Mouse (Mus musculus) forebrain, postnatal 0 days (tissue): ENCODE data around the gene Ptpn7. TPM values are rescaled to one million over a fixed set of nuclear protein-coding genes. Genes with fewer than 3 reads are reported as not detected.

ENCODE experiments used
- ATAC-seq: fragments of 200-750 bp; cut with Nextera tagmentation; 2 replicates; pipeline ENCODE4 v1.8.0; 2017; ENCODE audit warnings: mild to moderate bottlenecking, moderate library complexity
- DNase-seq: peaks from one replicate; pipeline ENCODE4 v3.0.0-alpha.2; 2015
- H3K27ac ChIP-seq: fragments of 300-500 bp; sonication (generic); 2 replicates; pipeline ENCODE4 v1.5.1; 2014; ENCODE audit warnings: low read depth, mild to moderate bottlenecking, antibody characterized with exemption, low read length, moderate library complexity, mixed read lengths
- H3K27me3 ChIP-seq: fragments of 300-500 bp; sonication (generic); 2 replicates; pipeline ENCODE4 v1.6.1; 2014; ENCODE audit warnings: mild to moderate bottlenecking, low read length, mixed read lengths; ENCODE audit not compliant: insufficient read depth
- H3K36me3 ChIP-seq: fragments of 300-500 bp; sonication (generic); 2 replicates; pipeline ENCODE4 v1.6.1; 2014; ENCODE audit warnings: mild to moderate bottlenecking, moderate library complexity; ENCODE audit not compliant: insufficient read depth
- H3K4me1 ChIP-seq: fragments of 300-500 bp; sonication (generic); 2 replicates; pipeline ENCODE4 v1.6.1; 2014; ENCODE audit warnings: antibody characterized with exemption; ENCODE audit not compliant: insufficient read depth
- H3K4me2 ChIP-seq: fragments of 300-500 bp; sonication (generic); 2 replicates; pipeline ENCODE4 v1.6.1; 2014; ENCODE audit warnings: low read depth, mild to moderate bottlenecking, moderate library complexity
- H3K4me3 ChIP-seq: fragments of 300-500 bp; sonication (generic); 2 replicates; pipeline ENCODE4 v1.5.1; 2014; ENCODE audit warnings: low read depth, low read length, mixed read lengths
- H3K9ac ChIP-seq: fragments of 300-500 bp; sonication (generic); 2 replicates; pipeline ENCODE4 v1.6.1; 2014; ENCODE audit warnings: mild to moderate bottlenecking
- H3K9me3 ChIP-seq: fragments of 300-500 bp; sonication (generic); 2 replicates; pipeline ENCODE4 v1.6.1; 2016; ENCODE audit warnings: low read length
- CTCF ChIP-seq: sonication (generic); IDR thresholded peaks from 2 replicates; pipeline ENCODE4 v1.5.1; 2016; ENCODE audit warnings: antibody characterized with exemption, control low read depth, low read depth
- WGBS: fragments of 180-500 bp; shearing (Covaris S2); extraction: QIAGEN DNeasy Blood & Tissue Kit; methylation state at CpG from one replicate; pipeline ENCODE4 v1.1.7; 2014; 5-methylcytosine and 5-hydroxymethylcytosine counted together
- polyA plus RNA-seq: library from polyadenylated mRNA; unstranded; fragments of >200 nt; fragmentation: Nextera tagmentation; extraction: Ambion mirVana; gene quantifications from 2 replicates; pipeline ENCODE4 v1.2.1, GENCODE M21; 2015
- total RNA-seq: library from RNA; depleted of rRNA; stranded (reverse); fragments of >200 nt; gene quantifications from 2 replicates; pipeline ENCODE4 v1.2.3, GENCODE M21; 2014

Gene Ptpn7
- total and polyA plus RNA-seq, 2 experiments from 2014 or later = 0.10 to 0.12 TPM

- TF ChIP-seq CTCF = no peak
- no peak overlapping the region for H3K9ac ChIP-seq
- no peak overlapping the region for H3K27ac ChIP-seq
- no peaks in the 10 kb centered on the region for H3K9me3 ChIP-seq
- H3K36me3 ChIP-seq = no peaks in the 10 kb centered on the region
- WGBS = 47% methylated on average over 6 of the region's 6 CpGs
- DNase-seq (no peak), ATAC-seq (no peak)
- H3K4me2 ChIP-seq = no peak overlapping the region
- no peaks in the 10 kb centered on the region for H3K4me1 ChIP-seq
- no peak overlapping the region for H3K4me3 ChIP-seq
- H3K27me3 ChIP-seq = no peaks in the 10 kb centered on the region
Measured at GRCm38 (mm10) chr1:135128011-135128441, 4.5 kb upstream of the Ptpn7 start.

GRCm38 (mm10) chr1:135128986-135129385, 3.5 kb upstream of the Ptpn7 start:
- Histone ChIP-seq H3K4me3 (no peak overlapping the region), H3K9me3 (no peaks in the 10 kb centered on the region), H3K27ac (no peak overlapping the region), H3K4me1 (no peaks in the 10 kb centered on the region), H3K4me2 (no peak overlapping the region), H3K9ac (no peak overlapping the region), H3K27me3 (no peaks in the 10 kb centered on the region), H3K36me3 (no peaks in the 10 kb centered on the region)
- DNase-seq (no peak), ATAC-seq (no peak)
- 26% methylated on average over 9 of the region's 9 CpGs for WGBS
- no peak for TF ChIP-seq CTCF

- no peak overlapping the region for H3K27ac ChIP-seq
- H3K9ac ChIP-seq = no peak overlapping the region
- no peaks in the 10 kb centered on the region for H3K4me1 ChIP-seq
- DNase-seq = no peak
- no peaks in the 10 kb centered on the region for H3K36me3 ChIP-seq
- TF ChIP-seq CTCF = no peak
- 64% methylated on average over 9 of the region's 9 CpGs for WGBS
- H3K4me3 ChIP-seq = no peak overlapping the region
- H3K4me2 ChIP-seq = no peak overlapping the region
- no peaks in the 10 kb centered on the region for H3K9me3 ChIP-seq
- no peaks in the 10 kb centered on the region for H3K27me3 ChIP-seq
- no peak for ATAC-seq
Measured at GRCm38 (mm10) chr1:135129543-135130183, 2.8 kb upstream of the Ptpn7 start.

- no peak overlapping the region for H3K27ac ChIP-seq
- TF ChIP-seq CTCF = no peak
- DNase-seq (no peak), ATAC-seq (no peak)
- H3K9me3 ChIP-seq = no peaks in the 10 kb centered on the region
- no peak overlapping the region for H3K9ac ChIP-seq
- no peak overlapping the region for H3K4me3 ChIP-seq
- no peaks in the 10 kb centered on the region for H3K4me1 ChIP-seq
- H3K27me3 ChIP-seq = no peaks in the 10 kb centered on the region
- H3K4me2 ChIP-seq = no peak overlapping the region
- WGBS = 78% methylated on average over 2 of the region's 2 CpGs
- H3K36me3 ChIP-seq = no peaks in the 10 kb centered on the region
Measured at GRCm38 (mm10) chr1:135130376-135131018, 2.0 kb upstream of the Ptpn7 start.

- H3K4me1 ChIP-seq = no peaks in the 10 kb centered on the region
- WGBS = 54% methylated on average over 6 of the region's 6 CpGs
- no peak for DNase-seq
Measured at GRCm38 (mm10) chr1:135131034-135131433, 1.5 kb upstream of the Ptpn7 start.

GRCm38 (mm10) chr1:135131560-135131959, 940 bp upstream of the Ptpn7 start:
- no peak for TF ChIP-seq CTCF

More at GRCm38 (mm10) chr1:135131034-135131433, 1.5 kb upstream of the Ptpn7 start:
- Histone ChIP-seq H3K36me3 (no peaks in the 10 kb centered on the region), H3K4me3 (no peak overlapping the region), H3K9me3 (no peaks in the 10 kb centered on the region), H3K9ac (no peak overlapping the region), H3K27ac (no peak overlapping the region), H3K27me3 (no peaks in the 10 kb centered on the region), H3K4me2 (no peak overlapping the region)
- TF ChIP-seq CTCF = no peak
- no peak for ATAC-seq

GRCm38 (mm10) chr1:135132893-135133369, 431 bp downstream of the Ptpn7 start:
- ATAC-seq (no peak), DNase-seq (no peak)
- no peaks in the 10 kb centered on the region for H3K27me3 ChIP-seq
- no peak for TF ChIP-seq CTCF
- H3K27ac ChIP-seq = no peak overlapping the region
- H3K4me3 ChIP-seq = no peak overlapping the region
- WGBS = 91% methylated on average over 9 of the region's 9 CpGs
- H3K4me2 ChIP-seq = no peak overlapping the region
- H3K9me3 ChIP-seq = no peaks in the 10 kb centered on the region
- no peaks in the 10 kb centered on the region for H3K36me3 ChIP-seq
- no peak overlapping the region for H3K9ac ChIP-seq
- H3K4me1 ChIP-seq = no peaks in the 10 kb centered on the region

More at GRCm38 (mm10) chr1:135131560-135131959, 940 bp upstream of the Ptpn7 start:
- ATAC-seq (no peak), DNase-seq (no peak)
- H3K4me3 ChIP-seq = no peak overlapping the region
- no peaks in the 10 kb centered on the region for H3K36me3 ChIP-seq
- no peak overlapping the region for H3K27ac ChIP-seq
- 64% methylated on average over 8 of the region's 8 CpGs for WGBS
- no peaks in the 10 kb centered on the region for H3K27me3 ChIP-seq
- H3K4me2 ChIP-seq = no peak overlapping the region
- H3K4me1 ChIP-seq = no peaks in the 10 kb centered on the region
- no peak overlapping the region for H3K9ac ChIP-seq
- H3K9me3 ChIP-seq = no peaks in the 10 kb centered on the region
